Mouse (Mus musculus) CH12.LX (cell line): ENCODE measurements around the gene Sh3bgrl2. TPM values are rescaled to one million over a fixed set of nuclear protein-coding genes. Genes with fewer than 3 reads are reported as not detected.

ENCODE experiments used
- DNase-seq: peaks from one replicate; pipeline ENCODE4 v3.0.0-alpha.2; 2013; ENCODE audit errors: extremely low read depth
- H3K27ac ChIP-seq: 2 replicates; pipeline ENCODE4 v1.5.1; 2012; ENCODE audit warnings: low read depth, mild to moderate bottlenecking, control low read depth, moderate library complexity; ENCODE audit not compliant: insufficient read depth
- H3K27me3 ChIP-seq: replicated peaks from 2 replicates; pipeline ENCODE3; 2012; ENCODE audit warnings: inconsistent platforms
- H3K36me3 ChIP-seq, 2 experiments: replicated peaks in 1 of 2; 2 replicates each; pipeline versions ENCODE3 to v1.6.1; 2012; ENCODE audit warnings: inconsistent platforms in 1 of 2, low read length in 1 of 2, mild to moderate bottlenecking in 1 of 2, mixed read lengths in 1 of 2, moderate library complexity in 1 of 2; ENCODE audit not compliant: control insufficient read depth in 1 of 2, insufficient read depth in 1 of 2
- H3K4me1 ChIP-seq, 2 experiments: 2 replicates each; pipeline ENCODE4 v1.6.1; 2012; ENCODE audit warnings: inconsistent platforms in 1 of 2, moderate library complexity in 1 of 2; ENCODE audit not compliant: insufficient read depth in 2 of 2, control insufficient read depth in 1 of 2
- H3K4me2 ChIP-seq: 2 replicates; pipeline ENCODE4 v1.6.1; 2012; ENCODE audit warnings: low read depth, mild to moderate bottlenecking, control low read depth; ENCODE audit not compliant: poor library complexity, insufficient read depth, severe bottlenecking
- H3K4me3 ChIP-seq, 3 experiments: fragments of 150-350 bp in 1 of 3; sonication (generic) in 1 of 3; replicated peaks in 1 of 3; 2 replicates each; pipeline versions ENCODE3 to v1.5.1; 2011 to 2012; ENCODE audit warnings: low read depth in 2 of 3, low read length in 2 of 3, mild to moderate bottlenecking in 2 of 3, moderate library complexity in 2 of 3, control low read depth in 1 of 3, improper control_type of control experiment in 1 of 3, inconsistent platforms in 1 of 3, mixed read lengths in 1 of 3; ENCODE audit not compliant: poor library complexity in 1 of 3
- H3K79me2 ChIP-seq: replicated peaks from 2 replicates; pipeline ENCODE4 v1.6.1; 2012; ENCODE audit warnings: mild to moderate bottlenecking, moderate library complexity; ENCODE audit not compliant: control insufficient read depth, poor library complexity, insufficient read depth, severe bottlenecking; ENCODE audit errors: extremely low read depth
- H3K9ac ChIP-seq: 2 replicates; pipeline ENCODE4 v1.6.1; 2012; ENCODE audit warnings: low read depth, mild to moderate bottlenecking, control low read depth, moderate library complexity; ENCODE audit not compliant: insufficient read depth
- H3K9me3 ChIP-seq: replicated peaks from 2 replicates; pipeline ENCODE3; 2012; ENCODE audit warnings: low read length, inconsistent platforms, mixed read lengths
- CTCF ChIP-seq, 2 experiments: IDR thresholded peaks in 1 of 2; conservative IDR thresholded peaks in 1 of 2; 2 replicates each; pipeline ENCODE4 v1.5.1; 2011 to 2012; ENCODE audit warnings: low read depth in 2 of 2, low read length in 2 of 2, improper control_type of control experiment in 1 of 2, inconsistent platforms in 1 of 2, mild to moderate bottlenecking in 1 of 2, moderate library complexity in 1 of 2
- ELF1 ChIP-seq: IDR thresholded peaks from 2 replicates; pipeline ENCODE4 v1.6.1; 2014; ENCODE audit warnings: low read depth, mild to moderate bottlenecking, inconsistent platforms, low read length, improper control_type of control experiment
- EP300 ChIP-seq: IDR thresholded peaks from 2 replicates; pipeline ENCODE4 v1.6.1; 2011; ENCODE audit warnings: low read length, improper control_type of control experiment
- ETS1 ChIP-seq: conservative IDR thresholded peaks from 2 replicates; pipeline ENCODE4 v1.6.1; 2012; ENCODE audit warnings: low read depth, mild to moderate bottlenecking, inconsistent platforms, low read length, improper control_type of control experiment, moderate library complexity
- KAT2A ChIP-seq: IDR thresholded peaks from 2 replicates; pipeline ENCODE4 v1.6.1; 2012; ENCODE audit warnings: low read length, improper control_type of control experiment, inconsistent platforms; ENCODE audit not compliant: insufficient replicate concordance
- MAX ChIP-seq: IDR thresholded peaks from 2 replicates; pipeline ENCODE4 v1.6.1; 2011; ENCODE audit warnings: low read length, improper control_type of control experiment
- MYC ChIP-seq: IDR thresholded peaks from 2 replicates; pipeline ENCODE4 v1.6.1; 2011; ENCODE audit warnings: low read depth, mild to moderate bottlenecking, improper control_type of control experiment, low read length
- RAD21 ChIP-seq: IDR thresholded peaks from 2 replicates; pipeline ENCODE4 v1.6.1; 2011; ENCODE audit warnings: low read depth, mild to moderate bottlenecking, low read length, improper control_type of control experiment, moderate library complexity
- RCOR1 ChIP-seq: conservative IDR thresholded peaks from 2 replicates; pipeline ENCODE4 v1.6.1; 2012; ENCODE audit warnings: low read depth, mild to moderate bottlenecking, inconsistent platforms, low read length, improper control_type of control experiment
- SMC3 ChIP-seq: IDR thresholded peaks from 2 replicates; pipeline ENCODE4 v1.6.1; 2011; ENCODE audit warnings: low read depth, low read length, improper control_type of control experiment
- TBP ChIP-seq: conservative IDR thresholded peaks from 2 replicates; pipeline ENCODE4 v1.6.1; 2011; ENCODE audit warnings: low read depth, low read length, improper control_type of control experiment
- UBTF ChIP-seq: IDR thresholded peaks from 2 replicates; pipeline ENCODE4 v1.6.1; 2012; ENCODE audit warnings: low read depth, mild to moderate bottlenecking, inconsistent platforms, low read length, improper control_type of control experiment, moderate library complexity
- ZC3H11A ChIP-seq: IDR thresholded peaks from 2 replicates; pipeline ENCODE4 v1.6.1; 2012; ENCODE audit warnings: low read depth, mild to moderate bottlenecking, inconsistent platforms, low read length, improper control_type of control experiment
- dilution Hi-C: fragments of 300-500 bp; cut with MboI; formaldehyde crosslinking; loops from 2 replicates; pipeline ENCODE4 v1.14.3; 2020; ENCODE audit warnings: low sequenced_read_pairs; ENCODE audit not compliant: extremely low pct_unique_long_range_greater_than_20kb, extremely low pct_ligation_motif_present
- in situ Hi-C: fragments of 300-500 bp; cut with MboI; formaldehyde crosslinking; loops from 3 replicates; pipeline ENCODE4 v1.14.3; 2019; ENCODE audit warnings: low sequenced_read_pairs, low pct_ligation_motif_present, low pct_unique_long_range_greater_than_20kb, mixed read lengths
- polyA plus RNA-seq: library from polyadenylated mRNA; unstranded; fragments of >175 nt; gene quantifications from 2 replicates; pipeline ENCODE4 v1.2.1, GENCODE M21; 2012; ENCODE audit warnings: low read depth; ENCODE audit not compliant: insufficient read length
- total RNA-seq, 2 experiments: library from RNA; depleted of rRNA; stranded (reverse); fragments of 300-350 nt in 1 of 2; fragments of >200 nt in 1 of 2; gene quantifications; 2 replicates each; pipeline ENCODE4 v1.2.3; 2012 to 2014

Gene Sh3bgrl2
- total and polyA plus RNA-seq, 3 experiments = 0.04 to 0.27 (median 0.11) TPM

GRCm38 (mm10) chr9:83609422-83610297, 61.5 kb downstream of the Sh3bgrl2 start:
- DNase-seq = peak; percentile 86
- H3K27me3 ChIP-seq = no peaks in the 10 kb centered on the region
- H3K4me3 ChIP-seq = no peak overlapping the region
- TF ChIP-seq ELF1 (peak; percentile 34; the same call in 1 of the 2 replicates), SMC3 (peak; percentile 80), RAD21 (peak; percentile 92), CTCF (conservative IDR thresholded peaks at IDR 0.05 in 1 of 2, IDR thresholded peaks at IDR 0.05 in 1 of 2; ENCODE audit: low read depth in 2 of 2, low read length in 2 of 2) (peak; percentile 70 to 92), KAT2A (no peak), ZC3H11A (peak; percentile 34)
- H3K9ac ChIP-seq = no peak overlapping the region
- dilution Hi-C loops (no loop called here), in situ Hi-C loops (loop anchor here (25.0 kb wide), 2 partner anchors 372 to 747 kb away; no protein-coding TSS in a partner anchor)
- no peaks in the 10 kb centered on the region for H3K36me3 ChIP-seq
- H3K79me2 ChIP-seq = no peaks in the 10 kb centered on the region
- no peak overlapping the region for H3K27ac ChIP-seq
- no peak overlapping the region for H3K4me2 ChIP-seq
- no peaks in the 10 kb centered on the region for H3K4me1 ChIP-seq
- H3K9me3 ChIP-seq = no peaks in the 10 kb centered on the region

- Histone ChIP-seq H3K4me3 (no peak overlapping the region), H3K9me3 (no peaks in the 10 kb centered on the region), H3K27me3 (no peaks in the 10 kb centered on the region), H3K4me2 (no peak overlapping the region), H3K79me2 (no peaks in the 10 kb centered on the region), H3K9ac (no peak overlapping the region), H3K36me3 (no peaks in the 10 kb centered on the region), H3K4me1 (peaks cover 4 to 18% of the 10 kb centered on the region in 2 experiments; a peak in 2 of 4 replicates), H3K27ac (no peak overlapping the region)
- no peak for DNase-seq
- TF ChIP-seq RCOR1 (no peak), TBP (no peak), RAD21 (no peak), UBTF (no peak), ELF1 (peak; percentile 45), MYC (no peak), ETS1 (no peak), EP300 (no peak), MAX (no peak)
- in situ Hi-C loops (loop anchor here (25.0 kb wide), 2 partner anchors 379 to 754 kb away; no protein-coding TSS in a partner anchor), dilution Hi-C loops (no loop called here)
Observed at GRCm38 (mm10) chr9:83615912-83616585, 67.9 kb downstream of the Sh3bgrl2 start.
